Mouse (Mus musculus): ENCODE results near the gene 3110082I17Rik. TPM values are rescaled to one million over a fixed set of nuclear protein-coding genes. Genes with fewer than 3 reads are reported as not detected.

3110082I17Rik gene
- polyA plus RNA-seq, 1 experiment from 2014 or later, result 19.7 TPM

DNA sequence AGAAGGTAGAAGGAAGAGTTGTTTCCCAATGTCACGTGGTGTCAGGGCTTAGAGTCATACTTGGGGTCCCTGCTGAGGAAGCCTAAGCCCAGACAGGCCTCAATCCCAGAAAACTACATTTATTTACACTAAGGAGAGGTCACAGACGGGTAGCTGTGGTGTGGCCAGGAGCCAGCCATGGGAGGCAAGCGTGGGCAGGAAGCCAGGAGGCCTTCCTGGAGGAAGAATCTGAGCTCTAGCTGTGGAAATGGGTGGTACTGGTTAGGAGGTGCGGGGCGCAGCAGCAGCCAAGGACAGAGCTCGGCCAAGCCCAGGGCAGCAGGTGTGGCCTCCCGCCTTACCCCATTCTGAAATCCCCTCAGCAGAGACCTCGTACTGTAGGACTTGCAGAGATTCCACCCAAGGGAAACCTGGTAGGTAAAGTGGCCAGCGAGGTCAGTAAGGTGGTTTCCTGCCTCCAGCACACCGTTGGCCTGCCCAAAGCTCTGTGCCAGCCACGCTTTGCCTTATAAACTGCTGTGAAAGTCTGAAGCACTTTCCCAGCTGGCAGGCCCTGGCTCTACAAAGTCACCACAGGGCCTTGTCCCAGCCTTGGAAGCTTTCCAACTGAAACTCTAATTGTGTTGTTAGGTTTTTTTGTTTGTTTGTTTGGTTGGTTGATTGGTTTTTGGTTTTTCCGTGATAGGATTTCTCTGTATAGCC, 145.2 kb downstream of the 3110082I17Rik start:
- WGBS, result 63% methylated on average over 12 of the region's 12 CpGs

GRCm38 (mm10) chr5:139313536-139313935, 146.8 kb downstream of the 3110082I17Rik start:
- ATAC-seq (ENCODE audit: low FRiP score, low TSS enrichment), result no peak
- 84% methylated on average over 9 of the region's 9 CpGs for WGBS
- H3K4me1 ChIP-seq (replicated peaks; ENCODE audit: control insufficient read depth, insufficient read depth), result peaks cover 5% of the 10 kb centered on the region; the same call in 1 of the 2 replicates

More for the DNA sequence above, 145.2 kb downstream of the 3110082I17Rik start:
- ATAC-seq (ENCODE audit: low FRiP score, low TSS enrichment), result no peak
- Histone ChIP-seq H3K9ac (ENCODE audit: low read length) (no peak overlapping the region), H3K4me1 (replicated peaks; ENCODE audit: control insufficient read depth, insufficient read depth) (peaks cover 5% of the 10 kb centered on the region; the same call in 1 of the 2 replicates), H3K27me3 (ENCODE audit: control insufficient read depth, insufficient read depth, low read length) (no peaks in the 10 kb centered on the region), H3K4me3 (ENCODE audit: low read depth, low read length) (no peak overlapping the region), H3K36me3 (ENCODE audit: control insufficient read depth, insufficient read depth, low read length) (no peaks in the 10 kb centered on the region), H3K27ac (replicated peaks) (peak overlapping the region; percentile 24; the same call in 1 of the 2 replicates), H3K9me3 (ENCODE audit: control insufficient read depth, low read length) (no peaks in the 10 kb centered on the region), H3K4me2 (replicated peaks; ENCODE audit: low read depth) (no peak overlapping the region)
- peak; percentile 62 for DNase-seq (ENCODE audit: low spot score)
- TF ChIP-seq EP300 (optimal IDR thresholded peaks at IDR 0.05) (no peak), CTCF (IDR thresholded peaks at IDR 0.05; ENCODE audit: low read depth) (no peak)

GRCm38 (mm10) chr5:139311822-139312221, 148.5 kb downstream of the 3110082I17Rik start:
- Histone ChIP-seq H3K4me3 (ENCODE audit: low read depth, low read length) (no peak overlapping the region), H3K9ac (ENCODE audit: low read length) (no peak overlapping the region), H3K36me3 (ENCODE audit: control insufficient read depth, insufficient read depth, low read length) (no peaks in the 10 kb centered on the region), H3K27ac (replicated peaks) (no peak overlapping the region), H3K4me1 (replicated peaks; ENCODE audit: control insufficient read depth, insufficient read depth) (no peaks in the 10 kb centered on the region), H3K4me2 (replicated peaks; ENCODE audit: low read depth) (no peak overlapping the region), H3K9me3 (ENCODE audit: control insufficient read depth, low read length) (no peaks in the 10 kb centered on the region), H3K27me3 (ENCODE audit: control insufficient read depth, insufficient read depth, low read length) (no peaks in the 10 kb centered on the region)
- no peak for DNase-seq (ENCODE audit: low spot score)
- TF ChIP-seq EP300 (optimal IDR thresholded peaks at IDR 0.05) (no peak), CTCF (IDR thresholded peaks at IDR 0.05; ENCODE audit: low read depth) (no peak)
- WGBS, result 86% methylated on average over 9 of the region's 9 CpGs
- ATAC-seq (ENCODE audit: low FRiP score, low TSS enrichment), result no peak

More at GRCm38 (mm10) chr5:139313536-139313935, 146.8 kb downstream of the 3110082I17Rik start:
- H3K27ac ChIP-seq (replicated peaks), result no peak overlapping the region
- H3K9ac ChIP-seq (ENCODE audit: low read length), result no peak overlapping the region
- H3K36me3 ChIP-seq (ENCODE audit: control insufficient read depth, insufficient read depth, low read length), result no peaks in the 10 kb centered on the region
- TF ChIP-seq EP300 (optimal IDR thresholded peaks at IDR 0.05), result no peak
- TF ChIP-seq CTCF (IDR thresholded peaks at IDR 0.05; ENCODE audit: low read depth), result no peak
- no peak overlapping the region for H3K4me3 ChIP-seq (ENCODE audit: low read depth, low read length)
- no peak overlapping the region for H3K4me2 ChIP-seq (replicated peaks; ENCODE audit: low read depth)
- no peak for DNase-seq (ENCODE audit: low spot score)
- no peaks in the 10 kb centered on the region for H3K27me3 ChIP-seq (ENCODE audit: control insufficient read depth, insufficient read depth, low read length)
- H3K9me3 ChIP-seq (ENCODE audit: control insufficient read depth, low read length), result no peaks in the 10 kb centered on the region

- Histone ChIP-seq H3K4me2 (replicated peaks; ENCODE audit: low read depth) (no peak overlapping the region), H3K27ac (replicated peaks) (no peak overlapping the region), H3K36me3 (ENCODE audit: control insufficient read depth, insufficient read depth, low read length) (no peaks in the 10 kb centered on the region), H3K9me3 (ENCODE audit: control insufficient read depth, low read length) (no peaks in the 10 kb centered on the region), H3K4me1 (replicated peaks; ENCODE audit: control insufficient read depth, insufficient read depth) (no peaks in the 10 kb centered on the region), H3K27me3 (ENCODE audit: control insufficient read depth, insufficient read depth, low read length) (no peaks in the 10 kb centered on the region), H3K4me3 (ENCODE audit: low read depth, low read length) (no peak overlapping the region), H3K9ac (ENCODE audit: low read length) (no peak overlapping the region)
- ATAC-seq (ENCODE audit: low FRiP score, low TSS enrichment) (no peak), DNase-seq (ENCODE audit: low spot score) (no peak)
- 85% methylated on average over 4 of the region's 4 CpGs for WGBS
- TF ChIP-seq EP300 (optimal IDR thresholded peaks at IDR 0.05) (no peak), CTCF (IDR thresholded peaks at IDR 0.05; ENCODE audit: low read depth) (no peak)
Measured at GRCm38 (mm10) chr5:139310477-139310876, 149.8 kb downstream of the 3110082I17Rik start.

DNA sequence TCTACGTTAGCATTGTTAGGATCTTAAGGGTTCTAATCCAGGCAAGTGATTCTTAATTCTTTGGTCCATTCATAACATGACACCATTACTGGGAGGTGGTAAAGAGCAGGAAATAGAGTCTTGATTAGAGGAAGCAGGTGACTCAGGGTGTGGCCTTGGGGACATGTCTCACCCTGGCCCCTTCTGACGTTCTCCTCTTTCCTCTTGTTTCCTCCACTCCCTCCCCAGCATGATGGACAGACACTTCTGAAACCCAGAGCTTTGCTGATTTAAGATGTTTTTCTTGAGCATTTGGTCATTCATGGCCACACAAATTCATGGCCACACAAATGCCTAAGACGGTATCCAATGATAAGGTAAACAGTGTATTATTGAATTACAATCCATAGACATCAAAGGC, 150.4 kb downstream of the 3110082I17Rik start:
- Histone ChIP-seq H3K4me1 (replicated peaks; ENCODE audit: control insufficient read depth, insufficient read depth) (no peaks in the 10 kb centered on the region), H3K4me3 (ENCODE audit: low read depth, low read length) (no peak overlapping the region), H3K27ac (replicated peaks) (no peak overlapping the region), H3K36me3 (ENCODE audit: control insufficient read depth, insufficient read depth, low read length) (no peaks in the 10 kb centered on the region), H3K27me3 (ENCODE audit: control insufficient read depth, insufficient read depth, low read length) (no peaks in the 10 kb centered on the region), H3K4me2 (replicated peaks; ENCODE audit: low read depth) (no peak overlapping the region), H3K9me3 (ENCODE audit: control insufficient read depth, low read length) (no peaks in the 10 kb centered on the region), H3K9ac (ENCODE audit: low read length) (no peak overlapping the region)
- no peak for DNase-seq (ENCODE audit: low spot score)
- TF ChIP-seq CTCF (IDR thresholded peaks at IDR 0.05; ENCODE audit: low read depth) (no peak), EP300 (optimal IDR thresholded peaks at IDR 0.05) (no peak)
- WGBS, result 53% methylated on average over 3 of the region's 3 CpGs
- peak; percentile 66; the same call in 1 of the 2 replicates for ATAC-seq (ENCODE audit: low FRiP score, low TSS enrichment)

MicroRNAs encoded within 50 kb of the gene (microRNA counts, 519-probe panel; counts per million panel counts)
- not detected for microRNA mmu-miR-339-3p
- microRNA mmu-miR-339-5p, result not detected

Small RNA genes within 50 kb of the gene (microRNA-seq; reads per million reads assigned to microRNA genes)
- gene Mir339, result 357 reads per million, percentile 62 among the genes with 10 or more reads in this experiment

Other genes with a start within 250 kb of the 3110082I17Rik start
- gene Get4, start 208.2 kb downstream of the 3110082I17Rik start, polyA plus RNA-seq (2015; fragmentation: Nextera tagmentation; extraction: Ambion mirVana), result 132 and 133 TPM in 2 replicates
- gene Adap1, start 134.9 kb downstream of the 3110082I17Rik start, polyA plus RNA-seq (2015; fragmentation: Nextera tagmentation; extraction: Ambion mirVana), result 13.8 and 14.9 TPM in 2 replicates
- gene Cox19, start 109.1 kb downstream of the 3110082I17Rik start, polyA plus RNA-seq (2015; fragmentation: Nextera tagmentation; extraction: Ambion mirVana), result 109 and 114 TPM in 2 replicates
- gene Cyp2w1, start 107.9 kb downstream of the 3110082I17Rik start, polyA plus RNA-seq (2015; fragmentation: Nextera tagmentation; extraction: Ambion mirVana), result 4.8 and 8.5 TPM in 2 replicates
- gene Gpr146, start 82.8 kb downstream of the 3110082I17Rik start, polyA plus RNA-seq (2015; fragmentation: Nextera tagmentation; extraction: Ambion mirVana), result 3.5 TPM in 2 replicates
- gene C130050O18Rik, start 55.2 kb downstream of the 3110082I17Rik start, polyA plus RNA-seq (2015; fragmentation: Nextera tagmentation; extraction: Ambion mirVana), result 0.41 and 0.46 TPM in 2 replicates
- 2.8 and 3.2 TPM in 2 replicates for gene Gper1, start 37.4 kb downstream of the 3110082I17Rik start, polyA plus RNA-seq (2015; fragmentation: Nextera tagmentation; extraction: Ambion mirVana)
- 5.3 and 6.7 TPM in 2 replicates for gene Zfand2a, start 24.0 kb upstream of the 3110082I17Rik start, polyA plus RNA-seq (2015; fragmentation: Nextera tagmentation; extraction: Ambion mirVana)
- gene Uncx, start 83.0 kb upstream of the 3110082I17Rik start, polyA plus RNA-seq (2015; fragmentation: Nextera tagmentation; extraction: Ambion mirVana), result not detected in 2 replicates

All from stomach, postnatal 0 days (tissue).